Mouse (Mus musculus) retina, embryonic 14.5 days (tissue): Measurements from ENCODE around the gene Pigyl.
"Not testable (repeated sequence)": the region's sequence is repeated elsewhere in the genome, so short reads cannot be mapped to it uniquely, and the experiment has no call there.

Source experiments
- DNase-seq: peaks from one replicate; pipeline ENCODE4 v3.0.0-alpha.2; 2015; ENCODE audit warnings: low spot score

Gene Pigyl

DNA sequence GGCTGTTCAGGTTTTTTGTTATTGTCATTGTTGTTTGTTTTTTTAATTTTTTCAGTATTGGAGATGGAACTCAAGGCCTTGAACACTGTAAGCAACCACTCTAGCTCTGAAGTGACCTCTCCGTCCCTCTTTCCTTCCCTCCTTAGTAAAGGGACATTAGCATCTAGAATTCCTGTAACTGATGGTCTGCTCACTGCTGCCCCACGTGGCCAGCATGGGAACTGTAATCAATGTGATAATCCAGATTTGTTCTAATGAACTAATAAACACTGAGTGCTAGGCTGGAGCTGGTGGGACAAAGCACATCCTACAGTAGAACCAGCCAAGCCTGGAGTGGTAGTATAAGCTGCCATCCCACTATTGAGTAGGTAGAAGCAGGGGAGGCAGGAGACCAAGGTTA lies 18.2 kb upstream of the Pigyl start:
- DNase-seq: peak; percentile 76

GRCm38 (mm10) chr9:22139746-22140145 lies 16.9 kb upstream of the Pigyl start:
- DNase-seq: no peak

GRCm38 (mm10) chr9:22143108-22144037 lies 13.3 kb upstream of the Pigyl start:
- DNase-seq: peak; percentile 95

GRCm38 (mm10) chr9:22144304-22144965 lies 12.2 kb upstream of the Pigyl start:
- no peak for DNase-seq

DNA sequence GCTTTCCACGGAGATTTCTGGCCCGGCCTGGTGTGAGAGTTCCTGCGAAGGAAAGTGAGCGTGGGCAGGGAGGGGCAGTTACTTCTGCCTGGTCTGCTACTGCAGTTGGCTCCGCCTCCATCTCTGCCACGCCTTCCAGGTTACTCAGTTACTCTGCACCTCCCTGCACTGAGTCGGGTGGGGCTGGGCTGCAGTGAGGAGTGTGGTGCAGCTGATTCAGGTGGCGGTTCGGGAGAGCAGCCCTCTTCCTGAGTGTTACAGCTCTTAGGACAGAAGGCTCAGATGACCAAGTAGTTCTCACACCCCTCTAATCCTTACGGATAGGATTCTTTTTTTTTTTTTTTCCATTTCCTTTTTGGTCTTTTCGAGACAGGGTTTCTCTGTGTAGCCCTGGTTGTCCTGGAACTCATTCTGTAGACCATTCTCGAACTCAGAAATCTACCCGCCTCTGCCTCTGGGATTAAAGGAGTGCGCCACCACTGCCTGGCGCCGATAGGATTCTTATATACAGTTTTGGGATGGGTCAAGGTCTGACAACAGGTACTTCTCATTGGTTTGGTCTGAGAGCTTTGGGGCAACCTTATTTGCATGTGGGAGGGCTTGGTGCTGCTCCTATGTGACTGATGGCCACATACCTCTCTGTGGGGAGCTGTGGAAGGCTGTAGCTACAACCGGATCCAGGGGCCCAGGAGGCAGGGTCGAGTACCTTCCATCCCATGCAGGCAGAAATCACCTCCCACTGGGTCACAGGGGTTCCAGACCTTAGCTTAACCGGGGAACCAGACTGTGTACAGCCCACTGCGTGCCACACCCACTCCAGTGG lies 7.0 kb upstream of the Pigyl start:
- DNase-seq: no peak

DNA sequence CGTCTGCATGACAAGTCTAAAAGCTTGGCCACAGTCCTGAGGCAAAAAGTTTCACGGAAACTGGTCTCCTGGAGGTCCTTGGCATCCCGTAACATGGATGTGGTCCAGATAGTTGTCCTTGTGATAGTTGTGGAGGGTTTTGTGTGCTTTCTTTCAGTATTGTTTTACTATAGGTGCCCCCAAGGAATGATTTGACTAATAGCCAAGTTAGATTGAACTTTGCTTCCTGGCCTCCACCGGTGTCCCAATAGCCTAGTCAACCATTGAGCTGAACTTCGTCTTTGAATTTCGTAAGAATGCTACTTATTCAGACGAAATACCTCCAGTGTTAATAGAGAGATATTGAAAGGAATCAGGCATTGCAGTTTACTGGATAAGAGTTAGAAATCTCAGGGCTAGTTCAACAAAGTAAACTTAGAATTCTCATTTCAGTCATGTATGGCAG lies 6.4 kb upstream of the Pigyl start:
- DNase-seq: not testable (repeated sequence)

DNA sequence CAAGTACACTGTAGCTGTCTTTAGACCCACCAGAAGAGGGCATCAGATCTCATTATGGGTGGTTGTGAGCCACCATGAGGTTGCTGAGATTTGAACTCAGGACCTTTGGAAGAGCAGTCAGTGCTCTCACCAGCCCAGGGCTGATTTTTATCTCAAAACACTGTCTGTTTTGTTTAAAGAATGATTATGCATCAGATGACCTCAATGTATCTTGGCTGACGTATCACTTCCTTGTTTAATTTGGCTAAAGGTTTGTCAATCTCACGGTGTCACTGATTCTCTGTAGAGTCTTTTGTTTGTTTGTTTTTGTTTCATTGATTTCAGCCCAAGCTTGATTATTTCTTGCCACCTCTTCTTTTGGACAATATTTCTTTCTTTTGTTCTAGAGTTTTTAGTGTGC lies 5.7 kb upstream of the Pigyl start:
- no peak for DNase-seq

DNA sequence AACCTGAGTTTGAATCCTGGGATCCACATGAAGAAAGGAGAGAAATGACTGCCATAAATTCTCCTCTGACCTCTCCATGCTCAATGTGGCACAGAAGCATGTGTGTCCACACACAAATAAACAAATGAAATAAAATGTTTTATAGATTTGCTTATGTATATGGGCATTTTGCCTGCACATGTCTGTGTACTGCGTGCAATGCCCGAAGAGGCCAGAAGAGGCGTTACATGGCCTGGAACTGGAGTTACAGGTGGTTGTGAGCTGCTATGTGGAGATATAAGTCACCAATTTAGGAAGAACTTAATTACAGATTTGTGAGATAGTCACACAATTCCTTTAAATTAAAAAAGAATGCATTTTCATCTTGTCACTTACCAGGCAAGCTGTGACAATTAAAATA lies 2.8 kb upstream of the Pigyl start:
- DNase-seq: no peak

GRCm38 (mm10) chr9:22155614-22156013 lies 1.0 kb upstream of the Pigyl start:
- peak; percentile 83 for DNase-seq

- no peak for DNase-seq
Measured at GRCm38 (mm10) chr9:22157516-22158265, 1.0 kb downstream of the Pigyl start.

DNA sequence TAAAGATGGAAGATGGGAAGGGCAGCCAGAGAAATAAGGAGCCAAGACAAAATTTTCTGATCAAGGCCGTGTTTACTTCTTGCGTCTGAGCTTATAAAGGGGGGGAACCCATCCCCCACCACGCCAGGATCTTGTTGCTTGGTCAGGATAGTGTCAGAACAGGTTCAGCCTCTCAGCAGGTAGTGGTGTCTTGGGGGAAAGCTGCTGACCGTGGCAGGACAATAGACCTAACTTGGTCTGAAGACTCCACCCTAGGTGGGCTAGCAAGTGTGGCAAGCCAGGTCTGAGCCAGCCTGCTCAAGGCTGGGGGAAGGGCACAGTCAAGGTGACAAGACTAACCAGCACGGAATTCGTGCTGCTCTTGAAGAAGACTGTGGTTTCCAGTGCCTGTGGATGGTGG lies 4.7 kb downstream of the Pigyl start:
- DNase-seq: no peak

DNA sequence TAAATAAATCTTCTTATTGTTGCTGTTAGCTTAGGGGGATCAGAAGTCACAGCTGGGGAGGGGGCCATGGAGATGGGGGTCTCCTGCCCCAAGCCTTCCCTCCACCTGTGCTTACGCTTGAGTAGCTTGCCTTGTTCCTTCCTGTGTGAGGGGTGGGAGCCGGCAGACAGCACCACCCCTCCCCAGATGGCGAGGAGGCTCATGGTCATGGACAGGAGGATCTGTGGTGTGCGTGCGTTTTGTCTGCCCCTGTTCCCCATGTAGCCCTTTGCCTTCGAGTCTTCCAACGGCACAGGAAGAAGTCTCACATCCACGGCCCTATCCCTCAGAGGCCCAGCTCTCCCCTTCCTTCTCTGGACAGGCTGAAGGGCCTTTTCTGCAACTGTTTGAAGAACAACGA lies 5.7 kb downstream of the Pigyl start:
- no peak for DNase-seq

DNA sequence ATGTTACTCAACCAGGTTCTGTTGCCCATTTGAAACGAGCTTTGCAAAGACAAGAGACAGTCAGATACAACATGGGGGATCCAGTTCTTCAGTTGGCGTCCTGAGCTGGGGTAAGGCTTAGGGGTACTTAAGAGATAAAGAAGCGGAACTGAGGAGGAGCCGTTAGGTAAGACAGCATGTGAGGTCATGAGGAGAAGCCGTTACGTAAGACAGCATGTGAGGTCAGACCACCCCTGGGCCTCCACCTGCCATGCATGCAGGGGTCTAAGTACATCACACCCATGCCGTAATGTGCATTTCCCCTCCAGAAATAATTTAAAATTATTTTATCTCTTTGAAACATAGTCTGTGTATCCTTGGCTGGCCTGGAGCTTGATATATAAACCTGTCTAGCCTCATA lies 6.3 kb downstream of the Pigyl start:
- DNase-seq: no peak

DNA sequence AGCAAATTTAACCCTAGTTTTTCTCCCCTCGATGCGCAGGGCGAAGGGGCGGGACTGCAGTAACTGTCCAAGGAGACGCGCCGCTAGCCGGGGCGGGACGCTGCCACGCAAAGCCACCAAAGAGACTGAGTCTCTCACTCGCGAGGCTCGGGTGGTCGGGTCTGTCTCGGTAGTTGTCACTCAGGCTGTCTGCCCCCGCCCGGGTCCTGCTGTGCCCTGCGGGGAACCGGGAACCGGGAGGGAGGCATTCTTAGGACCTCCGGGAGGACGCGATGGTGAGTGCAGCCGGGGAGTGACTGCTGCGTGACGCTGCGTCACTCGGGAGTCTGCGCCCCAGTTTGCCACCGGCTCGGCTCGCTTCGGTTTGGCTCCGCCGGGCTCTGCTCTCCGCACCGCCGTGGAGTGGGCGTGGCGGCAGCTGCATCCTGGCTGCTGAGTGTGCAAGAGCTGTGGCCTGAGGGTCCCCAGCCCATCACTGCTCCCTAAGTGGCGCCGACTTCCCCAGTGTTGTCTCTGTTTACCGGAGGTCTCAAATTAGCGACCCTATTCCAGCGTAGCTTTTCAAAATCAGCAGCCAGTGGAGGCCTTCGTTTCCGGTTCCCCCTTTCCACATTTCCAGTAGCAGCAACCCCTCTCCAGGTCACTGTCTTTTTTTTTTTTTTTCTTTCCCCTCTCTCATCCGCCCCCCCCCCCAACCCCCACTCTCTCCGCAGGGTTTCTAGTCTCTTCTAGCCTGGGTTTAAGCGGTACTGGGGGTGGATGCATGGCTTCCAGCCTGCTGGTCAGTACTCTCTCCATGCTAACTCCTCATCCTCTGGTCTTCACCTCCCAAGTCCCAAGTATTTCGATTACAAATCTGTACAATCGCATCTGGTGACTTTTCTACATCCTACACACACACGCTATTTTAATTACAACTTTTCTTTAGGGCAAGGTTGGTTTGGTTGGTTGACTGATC lies 8.3 kb downstream of the Pigyl start:
- peak; percentile 65 for DNase-seq

DNA sequence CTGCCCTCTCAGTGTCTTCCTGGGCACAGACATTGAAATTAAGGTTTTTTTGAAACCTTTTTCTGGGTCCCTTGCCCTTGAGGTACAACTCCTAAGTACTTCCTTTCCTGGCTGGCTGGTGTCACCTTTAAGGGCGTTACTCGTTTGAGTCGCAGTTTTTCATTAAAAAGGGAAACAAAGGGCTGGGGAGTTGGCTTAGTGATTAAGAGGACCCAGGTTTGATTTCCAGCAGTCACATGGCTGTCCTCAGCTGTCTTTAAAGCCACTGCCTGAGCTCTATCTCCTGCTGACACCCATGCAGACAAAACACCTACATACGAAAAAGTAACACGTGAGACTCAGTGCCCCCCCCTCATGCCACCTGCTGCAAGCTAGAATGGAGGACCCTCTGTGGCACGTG lies 9.3 kb downstream of the Pigyl start:
- no peak for DNase-seq

DNA sequence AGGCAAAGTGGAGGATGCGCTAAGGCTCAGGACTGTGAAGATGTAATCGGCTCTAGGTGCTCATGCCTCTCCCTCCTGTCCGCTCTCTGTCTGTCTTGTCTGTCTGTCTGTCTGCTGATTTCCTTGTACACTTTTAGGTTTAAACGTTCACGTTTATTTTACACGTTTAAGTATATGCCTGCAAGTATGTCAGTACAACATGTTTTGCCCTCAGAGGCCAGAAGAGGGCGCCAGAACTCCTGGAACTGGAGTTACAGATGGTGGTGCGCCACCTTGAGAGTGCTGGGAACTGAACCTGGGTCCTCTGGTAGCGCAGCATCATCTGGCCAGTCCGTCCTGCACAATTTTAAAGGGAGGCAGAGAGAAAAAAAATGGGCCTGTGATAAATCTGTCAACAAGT lies 10.0 kb downstream of the Pigyl start:
- DNase-seq: no peak

GRCm38 (mm10) chr9:22167751-22168150 lies 11.1 kb downstream of the Pigyl start:
- DNase-seq: no peak

- DNase-seq: no peak
Measured at GRCm38 (mm10) chr9:22169327-22169726, 12.7 kb downstream of the Pigyl start.

GRCm38 (mm10) chr9:22172318-22172717 lies 15.7 kb downstream of the Pigyl start:
- DNase-seq: no peak

- DNase-seq: peak; percentile 24
Measured at GRCm38 (mm10) chr9:22188025-22188611, 31.5 kb downstream of the Pigyl start, which contains the start of gene Zfp872. Gene Zfp872, plus strand, starts transcription at chr9:22188090.
